Mouse (Mus musculus) liver, embryonic 13.5 days (tissue): ENCODE results near the gene Tmem165. TPM values are rescaled to one million over a fixed set of nuclear protein-coding genes. Genes with fewer than 3 reads are reported as not detected.

ENCODE experiments used
- ATAC-seq: fragments of 200-750 bp; cut with Nextera tagmentation; 2 replicates; pipeline ENCODE4 v1.8.0; 2017; ENCODE audit warnings: low read depth, mild to moderate bottlenecking, moderate number of reproducible peaks, moderate library complexity
- DNase-seq: peaks from one replicate; pipeline ENCODE4 v3.0.0; 2022
- H3K27ac ChIP-seq: fragments of 300-500 bp; sonication (generic); 2 replicates; pipeline ENCODE4 v1.5.1; 2015; ENCODE audit warnings: moderate library complexity, mild to moderate bottlenecking, inconsistent platforms
- H3K27me3 ChIP-seq: fragments of 300-500 bp; sonication (generic); 2 replicates; pipeline ENCODE4 v1.6.1; 2015; ENCODE audit warnings: mild to moderate bottlenecking, inconsistent platforms
- H3K36me3 ChIP-seq: fragments of 300-500 bp; sonication (generic); 2 replicates; pipeline ENCODE4 v1.6.1; 2015; ENCODE audit warnings: mild to moderate bottlenecking, inconsistent platforms
- H3K4me1 ChIP-seq: fragments of 300-500 bp; sonication (generic); replicated peaks from 2 replicates; pipeline ENCODE4 v1.6.1; 2015; ENCODE audit warnings: inconsistent platforms
- H3K4me2 ChIP-seq: fragments of 300-500 bp; sonication (generic); 2 replicates; pipeline ENCODE4 v1.6.1; 2015; ENCODE audit warnings: inconsistent platforms, mild to moderate bottlenecking, moderate library complexity
- H3K4me3 ChIP-seq: fragments of 300-500 bp; sonication (generic); replicated peaks from 2 replicates; pipeline ENCODE4 v1.5.1; 2015; ENCODE audit warnings: mild to moderate bottlenecking, inconsistent platforms
- H3K9ac ChIP-seq: fragments of 300-500 bp; sonication (generic); 2 replicates; pipeline ENCODE4 v1.6.1; 2015; ENCODE audit warnings: mild to moderate bottlenecking, inconsistent platforms
- H3K9me3 ChIP-seq: fragments of 300-500 bp; sonication (generic); replicated peaks from 2 replicates; pipeline ENCODE4 v1.6.1; 2016; ENCODE audit warnings: inconsistent platforms
- WGBS: fragments of 180-500 bp; shearing (Covaris S2); methylation state at CpG from one replicate; pipeline ENCODE4 v1.1.7; 2015; ENCODE audit not compliant: insufficient replicate concordance; 5-methylcytosine and 5-hydroxymethylcytosine counted together
- polyA plus RNA-seq: library from polyadenylated mRNA; unstranded; fragments of >200 nt; fragmentation: Nextera tagmentation; extraction: Ambion mirVana; gene quantifications from 2 replicates; pipeline ENCODE4 v1.2.1, GENCODE M21; 2015

The Tmem165 gene
- polyA plus RNA-seq, 1 experiment from 2014 or later: 31.6 TPM

GRCm38 (mm10) chr5:76246539-76246938, 62.9 kb downstream of the Tmem165 start:
- DNase-seq: no peak
- Histone ChIP-seq H3K9ac (no peak overlapping the region), H3K9me3 (no peaks in the 10 kb centered on the region), H3K27me3 (no peaks in the 10 kb centered on the region), H3K36me3 (no peaks in the 10 kb centered on the region), H3K4me3 (no peak overlapping the region), H3K4me2 (no peak overlapping the region), H3K4me1 (no peaks in the 10 kb centered on the region), H3K27ac (no peak overlapping the region)
- no peak for ATAC-seq

GRCm38 (mm10) chr5:76250948-76251347, 67.3 kb downstream of the Tmem165 start:
- 75% methylated on average over 3 of the region's 3 CpGs for WGBS
- Histone ChIP-seq H3K4me1 (no peaks in the 10 kb centered on the region), H3K9me3 (no peaks in the 10 kb centered on the region), H3K4me2 (no peak overlapping the region), H3K27ac (no peak overlapping the region), H3K36me3 (no peaks in the 10 kb centered on the region), H3K4me3 (no peak overlapping the region), H3K27me3 (no peaks in the 10 kb centered on the region), H3K9ac (no peak overlapping the region)
- DNase-seq: no peak
- no peak for ATAC-seq

Other genes starting within 250 kb of the Tmem165 start
- 7.7 and 10.0 TPM in 2 replicates for gene Kdr, start 205.4 kb upstream of the Tmem165 start, polyA plus RNA-seq
- 14.4 and 15.2 TPM in 2 replicates for gene Srd5a3, start 43.6 kb upstream of the Tmem165 start, polyA plus RNA-seq
- gene Clock, start 120.9 kb downstream of the Tmem165 start, polyA plus RNA-seq: 1.7 and 2.0 TPM in 2 replicates
- gene Pdcl2, start 147.3 kb downstream of the Tmem165 start, polyA plus RNA-seq: not detected in 2 replicates
- not detected in 2 replicates for gene Nmu, start 179.9 kb downstream of the Tmem165 start, polyA plus RNA-seq